Mouse (Mus musculus): ENCODE results near the gene Dnajb3.
A peak's percentile ranks its signal among the peaks of the same experiment; 100 is the strongest.

Dnajb3 gene

DNA sequence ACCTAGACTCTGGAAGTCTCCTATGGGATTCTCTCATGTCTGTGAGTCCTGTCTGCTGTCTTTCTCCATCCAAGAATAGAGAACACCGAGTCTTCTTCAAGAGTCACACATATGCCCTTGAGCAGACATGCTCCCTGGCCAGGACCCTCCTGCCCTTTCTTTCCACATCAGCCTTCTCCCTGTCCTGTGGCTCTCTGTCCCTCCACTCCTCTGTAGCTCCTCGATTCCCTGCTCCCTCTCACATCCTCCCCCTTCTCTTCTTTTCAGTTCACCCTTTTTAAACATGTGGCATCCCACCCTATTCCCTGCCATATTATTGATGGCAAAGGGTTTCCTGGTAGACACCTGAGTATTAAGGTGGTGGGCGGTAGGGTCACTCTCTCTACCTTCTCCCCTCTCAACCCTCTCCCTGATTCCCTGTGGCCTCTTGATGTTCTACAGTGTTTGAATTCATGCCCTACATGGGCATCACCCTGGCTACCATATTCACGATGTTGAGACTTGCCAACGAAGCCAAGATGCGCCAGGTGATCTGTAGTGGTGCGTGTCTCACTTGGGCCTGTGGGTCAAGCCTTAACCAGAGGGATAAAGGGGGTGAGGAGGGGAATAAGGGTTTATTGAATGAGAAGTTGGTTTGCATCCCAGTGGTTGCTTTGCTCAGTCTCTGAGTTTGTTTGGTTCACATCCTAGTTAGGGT is 26.4 kb upstream of the Dnajb3 start:
- peak; percentile 94 for DNase-seq

DNA sequence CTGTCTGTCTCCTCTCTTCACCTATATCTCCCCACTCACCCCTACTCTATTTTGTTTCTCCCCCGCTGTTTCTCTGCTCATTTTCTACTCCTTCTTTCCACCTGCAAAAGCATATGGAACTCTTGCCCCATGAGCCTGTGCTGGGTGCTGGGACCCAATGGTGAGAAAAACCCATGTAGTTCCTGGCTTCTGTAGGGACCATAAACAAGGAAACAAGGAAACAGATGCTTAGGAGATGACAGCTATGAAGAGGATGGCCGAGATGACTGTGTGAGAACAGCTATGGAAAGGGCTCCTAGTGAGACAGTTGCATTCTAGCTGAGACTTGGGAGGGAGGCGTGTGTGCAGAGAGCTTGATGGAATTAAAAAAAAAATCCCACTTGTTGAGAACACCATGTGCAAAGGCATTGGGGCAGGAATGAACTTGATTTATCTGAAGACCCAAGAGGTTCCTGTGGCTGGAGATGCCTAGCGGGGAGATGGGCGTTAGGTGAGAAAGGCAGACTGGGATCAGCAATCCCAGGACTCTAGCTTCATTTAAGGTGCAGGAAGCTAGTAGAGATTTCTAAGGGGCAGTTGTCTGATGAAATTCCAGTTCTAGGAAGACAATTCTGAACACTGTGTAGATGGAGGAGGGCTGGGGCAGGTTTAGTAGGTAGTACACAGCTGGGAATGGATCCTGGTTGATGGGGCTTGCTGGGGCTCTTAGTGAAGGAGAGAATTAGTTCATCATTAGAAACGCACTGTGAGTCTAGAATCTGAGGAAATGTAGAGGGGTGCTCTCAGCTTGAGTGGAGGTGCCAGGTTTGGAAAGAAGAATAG is 25.6 kb upstream of the Dnajb3 start:
- DNase-seq, result peak; percentile 91

GRCm38 (mm10) chr1:88230421-88230820 is 24.8 kb upstream of the Dnajb3 start:
- no peak for DNase-seq

- peak; percentile 95 for DNase-seq
These were observed 24.4 kb upstream of the Dnajb3 start for GRCm38 (mm10) chr1:88229986-88230385.

GRCm38 (mm10) chr1:88229566-88229965 is 24.0 kb upstream of the Dnajb3 start:
- DNase-seq, result no peak

DNA sequence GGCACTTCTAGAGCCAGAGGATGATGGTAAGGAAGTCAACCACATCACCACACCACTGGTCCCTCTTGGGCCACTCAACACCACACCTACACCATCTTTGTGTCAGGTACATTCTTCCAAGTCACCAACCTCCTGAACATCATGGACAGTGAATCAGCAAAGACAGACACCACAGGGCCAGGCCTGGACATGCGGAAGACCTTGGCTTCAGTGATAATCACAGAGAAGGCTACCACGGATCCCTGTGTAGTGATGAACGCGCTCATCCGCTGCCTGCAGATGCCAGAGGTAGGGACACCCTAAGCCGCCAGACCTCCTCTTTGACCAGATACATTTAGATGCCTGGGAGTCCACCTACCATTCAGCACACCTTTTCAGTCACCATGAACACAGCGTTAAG is 22.5 kb upstream of the Dnajb3 start:
- DNase-seq, result peak; percentile 95

DNA sequence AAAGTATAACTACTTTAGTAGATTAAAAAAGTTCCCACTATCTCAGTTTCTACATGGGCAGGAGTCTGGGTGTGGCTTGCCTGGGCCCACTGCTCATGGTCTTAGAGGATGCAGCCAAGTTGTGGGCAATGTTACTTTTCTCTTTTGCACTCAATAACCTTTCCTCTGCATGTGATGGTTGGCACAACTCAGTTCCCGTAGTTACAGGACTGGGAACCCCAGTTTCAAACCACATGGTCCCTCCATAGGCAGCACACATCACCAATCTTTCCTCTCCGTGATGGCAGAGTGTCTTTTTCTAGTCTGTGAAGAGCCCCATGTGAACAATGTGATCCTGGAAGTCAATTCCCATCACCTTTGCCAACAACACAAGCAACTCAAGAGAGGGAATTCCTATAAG is 21.9 kb upstream of the Dnajb3 start:
- peak; percentile 94 for DNase-seq

DNA sequence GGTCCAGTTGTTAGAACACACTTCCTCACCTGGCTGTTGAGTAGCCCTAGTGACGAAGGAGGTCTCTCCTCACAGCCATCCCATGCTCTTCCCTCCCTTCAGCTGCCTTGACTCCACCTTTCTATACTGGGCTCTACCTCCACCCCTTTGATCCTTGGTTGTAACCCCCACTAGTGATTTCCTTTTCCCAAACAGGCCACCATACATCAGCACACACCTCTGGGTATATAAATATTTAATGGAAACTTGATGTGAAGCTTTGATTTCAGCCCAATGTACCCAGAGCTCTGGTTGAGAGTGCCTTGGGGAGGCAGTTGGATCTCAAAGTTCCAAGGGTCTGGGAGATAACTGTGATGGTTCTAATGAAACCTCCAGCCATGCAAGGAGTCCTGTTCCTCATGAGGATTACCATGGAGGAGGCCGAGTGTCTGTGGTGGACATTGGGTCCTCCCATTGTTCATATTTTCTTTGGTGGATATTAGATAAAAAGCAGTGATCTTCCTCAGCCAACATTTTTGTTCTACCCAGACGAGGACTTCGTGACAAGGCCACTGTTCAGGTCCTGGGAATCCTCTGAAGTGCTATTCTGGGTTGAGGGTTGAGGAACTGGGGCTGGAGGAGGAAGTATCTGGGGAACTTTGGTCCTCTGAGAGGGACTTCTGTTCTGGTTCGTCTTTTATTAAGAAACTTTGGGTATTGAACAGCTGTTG is 21.2 kb upstream of the Dnajb3 start, which contains the start of gene Mroh2a:
Mroh2a (plus strand) TSS at position 317 of the 710 bp plus-strand sequence.
- DNase-seq, result peak; percentile 97

- DNase-seq, result peak; percentile 92
These were observed 20.2 kb upstream of the Dnajb3 start for GRCm38 (mm10) chr1:88225741-88226140.

- peak; percentile 92 for DNase-seq
These were observed 19.7 kb upstream of the Dnajb3 start for GRCm38 (mm10) chr1:88225301-88225700.

GRCm38 (mm10) chr1:88224029-88224776 is 18.6 kb upstream of the Dnajb3 start:
- DNase-seq, result peak; percentile 93

- DNase-seq, result peak; percentile 93
These were observed 18.0 kb upstream of the Dnajb3 start for GRCm38 (mm10) chr1:88223591-88223990.

- DNase-seq, result peak; percentile 94
These were observed 17.5 kb upstream of the Dnajb3 start for GRCm38 (mm10) chr1:88223011-88223515.

- DNase-seq, result peak; percentile 4
These were observed 16.6 kb upstream of the Dnajb3 start for GRCm38 (mm10) chr1:88222216-88222615.

DNA sequence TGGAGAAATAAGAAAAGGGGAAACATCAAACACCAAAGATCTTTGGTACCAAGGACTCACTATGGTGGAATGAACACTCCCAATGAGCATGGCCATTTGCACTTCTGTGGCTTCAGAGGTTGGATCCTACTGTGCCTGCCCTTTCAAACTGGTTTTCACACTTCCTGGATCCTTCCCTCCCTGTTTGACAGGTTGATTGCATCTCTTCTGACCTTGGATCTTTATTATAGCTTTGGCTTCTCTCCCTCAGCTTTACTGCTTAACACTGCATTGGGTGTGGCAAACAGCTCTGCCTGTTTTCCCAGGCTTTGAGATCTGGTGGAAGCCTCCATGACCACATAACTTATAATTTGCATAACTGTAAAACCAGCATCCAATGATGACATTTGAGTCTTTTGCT is 14.8 kb upstream of the Dnajb3 start:
- peak; percentile 92 for DNase-seq

- peak; percentile 86 for DNase-seq
These were observed 13.5 kb upstream of the Dnajb3 start for GRCm38 (mm10) chr1:88219054-88219453.

DNA sequence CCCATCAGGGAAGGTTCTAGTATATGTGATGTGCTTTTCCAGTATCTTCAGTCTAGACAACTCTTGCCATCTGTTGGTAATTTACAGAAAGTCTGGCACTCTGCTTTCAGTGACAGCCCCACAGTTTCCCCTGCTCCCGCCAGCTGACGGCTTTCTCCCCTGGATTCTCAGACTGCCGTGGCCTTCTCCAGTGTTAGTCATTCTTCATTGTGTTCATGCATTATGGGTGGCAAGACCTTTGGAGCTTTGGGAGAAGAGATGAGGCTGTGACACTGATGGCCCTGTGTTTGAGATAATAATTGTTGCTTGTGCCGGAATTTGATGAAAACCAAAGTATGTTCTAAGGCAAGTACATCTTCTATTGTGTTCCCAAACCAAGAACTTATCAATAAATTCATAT is 13.0 kb upstream of the Dnajb3 start:
- DNase-seq, result peak; percentile 82

DNA sequence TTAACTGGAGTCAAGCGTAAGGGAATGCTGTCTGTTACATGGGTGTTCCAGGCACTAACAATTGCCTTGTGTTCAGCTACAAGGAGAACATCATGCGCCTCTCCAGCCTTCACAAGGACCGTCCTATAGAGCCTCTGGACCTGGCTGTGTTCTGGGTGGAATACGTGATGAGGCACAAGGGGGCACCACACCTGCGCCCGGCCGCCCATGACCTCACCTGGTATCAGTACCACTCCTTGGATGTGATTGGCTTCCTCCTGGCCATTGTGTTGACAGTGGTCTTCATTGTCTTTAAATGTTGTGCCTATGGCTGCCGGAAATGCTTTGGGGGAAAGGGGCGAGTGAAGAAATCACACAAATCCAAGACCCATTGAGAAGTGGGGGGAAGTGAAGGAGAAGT is 12.5 kb upstream of the Dnajb3 start:
- peak; percentile 94 for DNase-seq

DNA sequence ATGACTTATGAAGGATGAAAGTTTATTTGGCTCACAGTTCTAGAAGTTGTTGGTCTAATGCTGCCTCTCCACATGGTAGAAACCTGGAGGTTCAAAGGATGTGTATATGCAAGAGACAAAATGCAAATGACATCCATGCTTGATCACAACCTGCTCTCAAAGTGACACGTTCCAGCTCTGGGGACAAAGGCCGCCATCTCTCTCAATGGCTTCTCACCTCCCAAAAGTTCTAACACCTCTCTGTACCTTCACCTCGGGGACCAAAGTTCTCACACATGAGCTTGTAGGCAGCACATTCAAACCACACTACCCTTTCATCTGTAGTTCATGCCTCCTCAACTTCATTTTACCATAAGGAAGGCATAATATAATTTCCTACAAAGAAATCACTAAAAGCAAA is 12.0 kb upstream of the Dnajb3 start:
- DNase-seq, result peak; percentile 90

- DNase-seq, result peak; percentile 91
These were observed 11.6 kb upstream of the Dnajb3 start for GRCm38 (mm10) chr1:88217144-88217543.

DNA sequence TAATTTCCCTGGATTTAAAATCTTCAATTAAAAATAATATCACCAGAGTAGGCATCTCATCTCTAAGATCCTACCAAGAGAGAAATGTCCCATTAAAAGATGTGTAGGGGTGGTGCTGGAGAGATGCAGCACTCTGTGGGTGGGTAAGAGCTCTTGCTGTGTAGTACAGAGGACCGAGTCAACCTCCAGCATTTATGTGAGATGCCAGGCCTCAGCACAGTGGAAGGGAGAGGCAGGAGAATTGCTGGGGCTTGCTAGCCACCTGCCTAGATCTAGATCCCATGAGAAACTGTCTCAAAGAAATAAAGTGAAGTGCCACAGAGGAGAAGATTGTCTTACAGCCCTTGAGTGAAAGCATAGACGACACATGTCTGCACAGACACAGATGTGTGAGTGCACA is 11.0 kb upstream of the Dnajb3 start:
- DNase-seq, result peak; percentile 90

All from heart, adult 11 months (tissue).